Mouse (Mus musculus): ENCODE data around the gene E130114P18Rik. TPM values are rescaled to one million over a fixed set of nuclear protein-coding genes. Genes with fewer than 3 reads are reported as not detected.
A peak's percentile ranks its signal among the peaks of the same experiment; 100 is the strongest.

The E130114P18Rik gene
- polyA plus RNA-seq, 1 experiment from 2014 or later = 28.2 TPM

DNA sequence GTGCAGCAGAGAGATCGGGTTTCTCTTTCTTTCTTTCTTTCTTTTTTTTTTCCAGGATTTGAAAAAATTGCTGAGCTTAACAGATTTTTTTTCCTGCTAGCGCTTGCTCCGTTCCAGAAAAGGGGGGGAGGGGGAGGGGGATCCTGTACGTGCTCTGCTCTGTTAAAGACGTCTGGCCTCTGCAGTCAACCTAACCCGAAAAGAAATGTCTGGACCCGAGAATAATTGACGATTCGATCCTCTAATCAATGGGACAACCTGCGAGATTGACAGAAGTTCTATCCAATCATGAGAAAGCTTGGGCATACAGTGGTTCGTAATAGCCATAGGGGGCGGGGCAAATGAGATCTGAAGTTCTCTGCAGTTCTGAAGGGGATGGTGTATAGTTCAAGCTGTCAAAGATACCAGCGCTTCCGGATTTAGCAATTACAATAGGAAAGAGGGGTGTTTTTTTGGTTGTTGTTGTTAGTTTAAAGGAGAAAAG lies 4.7 kb downstream of the E130114P18Rik start:
- 0% methylated on average over 14 of the region's 14 CpGs for WGBS
- peak; percentile 79 for ATAC-seq (ENCODE audit: low FRiP score)
- H3K27me3 ChIP-seq = peaks cover 4% of the 10 kb centered on the region; the same call in 1 of the 2 replicates
- H3K4me1 ChIP-seq = peaks cover 25% of the 10 kb centered on the region
- peak overlapping the region; percentile 44 for H3K4me3 ChIP-seq
- no peaks in the 10 kb centered on the region for H3K9me3 ChIP-seq (replicated peaks)
- peak overlapping the region; percentile 84 for H3K4me2 ChIP-seq (replicated peaks)
- 0 out of 2 replicates have a peak overlapping the region, but pooled peaks have one; percentile 55 for H3K9ac ChIP-seq
- H3K27ac ChIP-seq = peak overlapping the region; percentile 93
- H3K36me3 ChIP-seq = no peaks in the 10 kb centered on the region

DNA sequence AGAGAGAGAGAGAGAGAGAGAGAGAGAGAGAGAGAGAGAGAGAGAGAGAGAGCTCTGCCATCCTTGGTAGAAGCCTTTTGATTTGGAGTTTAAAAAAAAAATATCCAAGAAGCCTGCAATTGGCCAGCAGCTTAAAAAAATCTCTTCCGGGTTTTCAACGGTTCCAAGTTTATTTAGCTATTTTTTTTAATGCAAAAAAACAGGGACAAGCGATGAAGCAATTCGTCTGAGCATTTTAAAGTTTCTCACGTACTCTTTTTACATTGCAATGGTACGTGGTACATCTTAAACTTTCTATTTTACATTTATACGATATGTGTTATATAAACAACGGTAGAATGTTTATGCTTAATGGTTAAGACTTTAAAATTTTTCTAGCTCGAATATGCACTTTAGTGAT lies 5.2 kb downstream of the E130114P18Rik start, which contains the start of gene Nfia:
Gene Nfia, plus strand, starts transcription at position 94 of the 400 bp plus-strand sequence.
- H3K9ac ChIP-seq = peak within 1 kb of the TSS; percentile 55
- no peaks in the 10 kb centered on the region for H3K36me3 ChIP-seq
- no peaks in the 10 kb centered on the region for H3K9me3 ChIP-seq (replicated peaks)
- H3K4me2 ChIP-seq (replicated peaks) = peak within 1 kb of the TSS; percentile 84
- peak within 1 kb of the TSS; percentile 93 for H3K27ac ChIP-seq
- ATAC-seq (ENCODE audit: low FRiP score) = no peak
- peaks cover 4% of the 10 kb centered on the region; the same call in 1 of the 2 replicates for H3K27me3 ChIP-seq
- peaks cover 25% of the 10 kb centered on the region for H3K4me1 ChIP-seq
- peak within 1 kb of the TSS; percentile 44 for H3K4me3 ChIP-seq
- under 1% methylated on average over 9 of the region's 9 CpGs for WGBS

GRCm38 (mm10) chr4:97772084-97772484 lies 5.8 kb downstream of the E130114P18Rik start:
- under 1% methylated on average over 25 of the region's 25 CpGs for WGBS

GRCm38 (mm10) chr4:97771426-97771825 lies 6.5 kb downstream of the E130114P18Rik start:
- Histone ChIP-seq H3K4me1 (peaks cover 21% of the 10 kb centered on the region), H3K27me3 (0 out of 2 replicates have a peak, but pooled peaks cover 4% of the 10 kb centered on the region), H3K27ac (peak overlapping the region; percentile 93), H3K36me3 (no peaks in the 10 kb centered on the region), H3K9me3 (replicated peaks) (no peaks in the 10 kb centered on the region), H3K4me2 (replicated peaks) (peak overlapping the region; percentile 84), H3K9ac (peak overlapping the region; percentile 55), H3K4me3 (peak overlapping the region; percentile 44)
- 20% methylated on average over 5 of the region's 5 CpGs for WGBS
- ATAC-seq (ENCODE audit: low FRiP score) = no peak

More at GRCm38 (mm10) chr4:97772084-97772484, 5.8 kb downstream of the E130114P18Rik start:
- Histone ChIP-seq H3K36me3 (no peaks in the 10 kb centered on the region), H3K4me1 (peaks cover 25% of the 10 kb centered on the region), H3K9me3 (replicated peaks) (no peaks in the 10 kb centered on the region), H3K4me3 (peak overlapping the region; percentile 44), H3K27me3 (peaks cover 4% of the 10 kb centered on the region; the same call in 1 of the 2 replicates), H3K4me2 (replicated peaks) (peak overlapping the region; percentile 84), H3K9ac (peak overlapping the region; percentile 55), H3K27ac (peak overlapping the region; percentile 93)
- ATAC-seq (ENCODE audit: low FRiP score) = peak; percentile 93

GRCm38 (mm10) chr4:97769861-97770260 lies 8.0 kb downstream of the E130114P18Rik start:
- Histone ChIP-seq H3K4me2 (replicated peaks) (no peak overlapping the region), H3K4me1 (peaks cover 13% of the 10 kb centered on the region), H3K36me3 (no peaks in the 10 kb centered on the region), H3K27me3 (0 out of 2 replicates have a peak, but pooled peaks cover under 1% of the 10 kb centered on the region), H3K9ac (no peak overlapping the region), H3K4me3 (no peak overlapping the region), H3K9me3 (replicated peaks) (no peaks in the 10 kb centered on the region), H3K27ac (no peak overlapping the region)
- WGBS = no CpG with 5 or more reads among the region's 1 CpGs
- no peak for ATAC-seq (ENCODE audit: low FRiP score)

GRCm38 (mm10) chr4:97767516-97767915 lies 10.4 kb downstream of the E130114P18Rik start:
- Histone ChIP-seq H3K36me3 (no peaks in the 10 kb centered on the region), H3K9me3 (replicated peaks) (no peaks in the 10 kb centered on the region), H3K4me1 (no peaks in the 10 kb centered on the region), H3K27me3 (no peaks in the 10 kb centered on the region), H3K9ac (no peak overlapping the region), H3K4me3 (no peak overlapping the region), H3K27ac (no peak overlapping the region), H3K4me2 (replicated peaks) (no peak overlapping the region)
- ATAC-seq (ENCODE audit: low FRiP score) = no peak
- 92% methylated on average over 5 of the region's 5 CpGs for WGBS

DNA sequence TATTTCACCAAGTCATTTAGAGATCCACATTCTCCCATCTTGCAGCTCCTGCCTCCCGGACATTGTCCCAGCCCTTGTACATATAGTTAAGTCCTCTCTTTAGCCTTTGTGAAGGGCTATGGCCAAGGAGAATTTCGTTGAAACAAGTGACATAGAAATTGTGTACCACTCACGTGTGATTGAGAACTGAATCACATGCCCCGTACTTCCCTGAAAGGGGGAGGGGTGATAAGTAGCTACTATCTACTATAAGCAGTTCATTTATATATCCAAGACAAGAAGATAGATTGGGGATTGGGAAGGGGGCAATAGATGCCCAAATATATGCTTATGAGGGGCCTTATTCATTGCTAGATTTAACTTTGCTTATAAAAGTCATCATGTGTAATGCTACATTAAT lies 10.9 kb downstream of the E130114P18Rik start:
- no peak for ATAC-seq (ENCODE audit: low FRiP score)
- Histone ChIP-seq H3K4me1 (no peaks in the 10 kb centered on the region), H3K27me3 (no peaks in the 10 kb centered on the region), H3K36me3 (no peaks in the 10 kb centered on the region), H3K9me3 (replicated peaks) (no peaks in the 10 kb centered on the region), H3K27ac (no peak overlapping the region), H3K4me2 (replicated peaks) (no peak overlapping the region), H3K9ac (no peak overlapping the region), H3K4me3 (no peak overlapping the region)
- WGBS = 79% methylated on average over 4 of the region's 4 CpGs

DNA sequence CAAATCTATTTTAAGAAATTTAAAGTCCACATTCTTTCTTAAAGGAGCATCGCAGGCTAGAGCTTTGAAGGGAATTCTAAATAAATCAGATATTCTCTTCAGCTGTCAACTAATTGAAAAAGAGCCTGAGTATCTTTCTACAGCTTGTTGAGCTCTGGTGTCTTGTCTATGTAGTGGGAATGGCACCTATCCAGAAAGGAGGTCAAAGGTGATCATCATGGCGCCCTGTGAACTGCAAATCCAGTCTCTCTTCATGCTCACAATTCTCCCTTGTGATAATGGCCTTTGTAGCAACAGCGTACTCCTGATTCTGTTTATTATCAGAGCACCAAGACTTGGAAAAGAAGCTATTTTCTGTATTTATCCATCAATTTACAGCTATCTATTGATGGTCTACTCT lies 11.8 kb downstream of the E130114P18Rik start:
- no peaks in the 10 kb centered on the region for H3K27me3 ChIP-seq
- H3K9me3 ChIP-seq (replicated peaks) = no peaks in the 10 kb centered on the region
- H3K4me3 ChIP-seq = no peak overlapping the region
- H3K4me2 ChIP-seq (replicated peaks) = no peak overlapping the region
- H3K27ac ChIP-seq = no peak overlapping the region
- H3K36me3 ChIP-seq = no peaks in the 10 kb centered on the region
- no peaks in the 10 kb centered on the region for H3K4me1 ChIP-seq
- no peak overlapping the region for H3K9ac ChIP-seq
- no peak for ATAC-seq (ENCODE audit: low FRiP score)
- WGBS = 86% methylated on average over 3 of the region's 3 CpGs

DNA sequence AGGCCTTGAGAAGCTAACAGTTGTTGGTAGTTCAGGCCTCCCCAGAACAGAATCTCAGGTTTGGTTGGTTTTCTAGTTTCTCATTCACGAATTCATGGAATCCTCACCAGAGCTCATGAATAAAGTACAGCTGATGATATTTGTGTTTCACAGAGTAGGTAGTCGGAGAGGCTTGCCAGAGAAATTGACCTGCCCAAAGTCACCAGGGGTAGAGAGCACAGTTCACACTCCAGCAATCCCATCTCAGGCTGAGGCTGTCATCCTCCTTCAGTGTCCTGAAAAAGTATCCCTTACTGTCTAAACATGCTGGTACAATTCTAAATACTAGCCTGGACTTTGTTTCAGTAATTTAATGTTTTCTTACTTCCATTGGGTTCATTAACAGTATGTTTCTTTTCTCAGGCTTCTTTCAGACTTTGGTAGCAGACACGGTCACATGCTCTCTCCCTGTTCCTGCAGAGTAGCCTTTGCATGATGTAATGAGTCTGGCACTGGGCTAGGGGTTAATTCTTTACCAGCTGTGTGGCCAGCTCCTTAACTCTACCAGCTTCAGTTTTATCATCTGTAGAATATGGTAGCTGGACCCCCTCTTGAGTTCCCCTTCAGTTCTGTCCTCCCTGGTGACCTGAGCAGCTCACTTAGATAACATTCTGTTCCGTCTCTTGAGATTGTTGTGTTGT lies 12.4 kb downstream of the E130114P18Rik start:
- Histone ChIP-seq H3K36me3 (no peaks in the 10 kb centered on the region), H3K4me3 (no peak overlapping the region), H3K9ac (no peak overlapping the region), H3K9me3 (replicated peaks) (no peaks in the 10 kb centered on the region), H3K27ac (no peak overlapping the region), H3K4me2 (replicated peaks) (no peak overlapping the region), H3K4me1 (no peaks in the 10 kb centered on the region), H3K27me3 (no peaks in the 10 kb centered on the region)
- 75% methylated on average over 4 of the region's 4 CpGs for WGBS
- ATAC-seq (ENCODE audit: low FRiP score) = no peak

DNA sequence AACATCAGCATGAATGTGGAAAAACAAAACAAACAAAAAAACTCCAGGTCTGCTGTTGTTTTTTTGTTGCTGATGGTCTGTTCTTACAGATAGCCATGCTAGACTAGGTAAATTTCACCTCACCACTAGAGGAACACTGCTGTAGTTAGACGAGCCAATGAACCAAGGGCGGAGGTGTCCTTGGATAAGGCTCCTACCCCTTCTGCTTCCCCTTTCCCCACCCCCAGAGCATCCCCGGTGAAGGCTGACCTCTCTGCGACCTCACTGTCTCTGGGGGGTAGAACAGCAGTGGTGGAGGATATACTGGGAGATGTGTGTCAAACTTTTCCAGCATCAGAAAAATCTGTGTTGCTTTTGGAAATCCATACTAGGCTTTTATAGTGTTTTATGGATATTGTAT lies 13.3 kb downstream of the E130114P18Rik start:
- H3K9ac ChIP-seq = no peak overlapping the region
- H3K4me2 ChIP-seq (replicated peaks) = no peak overlapping the region
- H3K36me3 ChIP-seq = no peaks in the 10 kb centered on the region
- no peaks in the 10 kb centered on the region for H3K4me1 ChIP-seq
- H3K4me3 ChIP-seq = no peak overlapping the region
- ATAC-seq (ENCODE audit: low FRiP score) = no peak
- WGBS = 23% methylated on average over 4 of the region's 4 CpGs
- no peak overlapping the region for H3K27ac ChIP-seq
- no peaks in the 10 kb centered on the region for H3K27me3 ChIP-seq
- no peaks in the 10 kb centered on the region for H3K9me3 ChIP-seq (replicated peaks)

- Histone ChIP-seq H3K9me3 (replicated peaks) (no peaks in the 10 kb centered on the region), H3K4me2 (replicated peaks) (peak overlapping the region; percentile 77), H3K4me1 (peaks cover 21% of the 10 kb centered on the region), H3K27me3 (peaks cover 37% of the 10 kb centered on the region), H3K4me3 (peak overlapping the region; percentile 43), H3K27ac (peak overlapping the region; percentile 77; the same call in 1 of the 2 replicates), H3K36me3 (no peaks in the 10 kb centered on the region), H3K9ac (peak overlapping the region; percentile 66; the same call in 1 of the 2 replicates)
- WGBS = 23% methylated on average over 3 of the region's 3 CpGs
- no peak for ATAC-seq (ENCODE audit: low FRiP score)
Measured at GRCm38 (mm10) chr4:97758661-97759060, 19.2 kb downstream of the E130114P18Rik start.

DNA sequence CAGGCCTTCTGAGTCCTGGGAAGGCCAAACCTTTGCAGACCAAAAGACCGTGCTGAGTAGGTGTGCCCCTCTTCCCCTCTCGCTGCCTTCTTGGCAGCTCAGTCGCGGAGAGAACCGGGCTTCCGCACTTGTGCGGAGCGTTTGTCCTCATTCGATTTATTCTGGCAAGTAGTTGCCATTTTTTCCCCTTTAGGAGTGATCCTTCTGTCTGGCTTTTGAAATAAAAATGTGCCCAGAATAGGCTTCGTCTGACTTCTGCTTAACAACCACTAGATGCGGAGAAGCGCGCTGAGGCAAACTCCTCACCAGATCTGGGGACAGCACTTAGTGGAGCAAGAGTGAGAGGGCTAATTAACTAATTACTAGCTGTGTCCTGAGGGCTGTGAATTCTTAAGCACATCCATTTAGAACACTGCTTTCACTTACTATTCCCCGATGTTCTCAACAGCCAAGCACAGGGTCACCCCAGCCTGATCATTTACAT lies 19.9 kb downstream of the E130114P18Rik start:
- Histone ChIP-seq H3K36me3 (no peaks in the 10 kb centered on the region), H3K27ac (peak overlapping the region; percentile 77), H3K9me3 (replicated peaks) (no peaks in the 10 kb centered on the region), H3K4me3 (peak overlapping the region; percentile 43), H3K27me3 (peaks cover 43% of the 10 kb centered on the region), H3K9ac (peak overlapping the region; percentile 66), H3K4me2 (replicated peaks) (peak overlapping the region; percentile 77), H3K4me1 (peaks cover 21% of the 10 kb centered on the region)
- peak; percentile 66 for ATAC-seq (ENCODE audit: low FRiP score)
- WGBS = under 1% methylated on average over 14 of the region's 14 CpGs

Data from hindbrain, embryonic 12.5 days (tissue).